Comparison of ENCODE assay signal across 15 mouse cellular contexts in the genomic region with DNA sequence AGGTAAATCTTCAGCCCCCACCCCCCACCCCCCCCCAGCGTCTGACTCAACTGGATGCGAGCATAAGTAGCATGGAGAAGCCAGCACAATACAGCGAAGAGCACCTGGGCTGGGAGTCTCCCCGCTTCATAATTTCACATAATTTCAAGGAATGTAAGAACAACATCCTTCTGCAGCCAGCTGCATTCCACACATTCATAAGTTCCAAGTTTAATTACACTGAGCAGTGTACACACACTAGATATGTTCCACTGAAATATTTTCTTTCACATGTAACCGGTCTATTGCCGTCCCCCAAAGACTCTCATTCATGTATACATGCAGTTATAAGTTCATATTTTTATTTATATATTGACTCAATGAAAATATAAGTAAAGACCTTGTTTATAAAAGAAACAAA.
"Had no signal": no experiment of that assay in that cellular context is flagged by ENCODE, and none has a peak within 500 bp of the region (broad histone marks: within the 10 kb centered on the region; RNA-seq: fewer than 3 reads in every experiment).

No protein-coding gene starts in this region.

- ATAC-seq: midbrain, embryonic 16.5 days had no signal

- H3K36me3 ChIP-seq: midbrain, embryonic 10.5 days; midbrain, embryonic 12.5 days; neural tube, embryonic 12.5 days; stomach, embryonic 15.5 days had no signal

- DNase-seq: lung, adult 2 months; lung, postnatal 10 days; midbrain, embryonic 14.5 days; right cerebral cortex, postnatal 14 days; thymus, adult 2 months; thymus, postnatal 25 days; thymus, postnatal 4 days had no signal

- H3K4me1 ChIP-seq: midbrain, embryonic 10.5 days; midbrain, embryonic 12.5 days; neural tube, embryonic 12.5 days; stomach, embryonic 15.5 days had no signal

- H3K4me3 ChIP-seq: midbrain, embryonic 10.5 days; midbrain, embryonic 12.5 days; myocyte; neural tube, embryonic 12.5 days; stomach, embryonic 15.5 days had no signal

- H3K27ac ChIP-seq: liver, embryonic 14.5 days; midbrain, embryonic 10.5 days; midbrain, embryonic 12.5 days; neural tube, embryonic 12.5 days; stomach, embryonic 15.5 days; stomach, postnatal 0 days had no signal

- H3K4me2 ChIP-seq: midbrain, embryonic 12.5 days; neural tube, embryonic 12.5 days; stomach, embryonic 15.5 days had no signal

- H3K9ac ChIP-seq: liver, embryonic 14.5 days; midbrain, embryonic 12.5 days; neural tube, embryonic 12.5 days; stomach, embryonic 15.5 days had no signal

- H3K27me3 ChIP-seq: midbrain, embryonic 12.5 days; neural tube, embryonic 12.5 days; stomach, embryonic 15.5 days had no signal

- H3K9me3 ChIP-seq: midbrain, embryonic 10.5 days; midbrain, embryonic 12.5 days; neural tube, embryonic 12.5 days; stomach, embryonic 15.5 days had no signal
